Comparison of ENCODE assay signal across 14 mouse cellular contexts in the genomic region with DNA sequence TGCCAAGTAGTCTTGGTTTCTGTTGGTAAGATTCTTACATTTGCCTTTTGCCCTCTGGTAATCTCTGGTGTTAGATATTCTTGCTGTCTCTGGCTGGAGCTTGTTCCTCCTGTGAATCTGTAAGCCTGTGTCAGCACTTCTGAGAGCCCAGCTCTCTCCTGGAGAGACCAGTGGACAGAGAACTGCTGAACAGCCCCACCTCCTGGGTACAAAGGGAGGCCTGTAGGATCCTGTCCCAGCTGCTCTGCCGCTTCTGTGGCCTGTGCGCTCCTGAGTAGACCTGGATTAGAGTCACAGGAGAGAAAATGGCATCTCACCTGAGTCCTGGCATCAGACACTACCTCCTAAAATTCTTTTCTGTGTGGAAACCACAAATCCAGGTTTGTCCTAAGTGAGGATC. TPM values are rescaled to one million over a fixed set of nuclear protein-coding genes. Genes with fewer than 3 reads are reported as not detected.
"Had no signal": no experiment of that assay in that cellular context is flagged by ENCODE, and none has a peak within 500 bp of the region (broad histone marks: within the 10 kb centered on the region; RNA-seq: fewer than 3 reads in every experiment).

No protein-coding gene starts in this region.

- H3K4me1 ChIP-seq: hindbrain, embryonic 15.5 days; limb, embryonic 12.5 days; liver, embryonic 15.5 days; midbrain, embryonic 13.5 days; neural tube, embryonic 15.5 days had no signal

- H3K27me3 ChIP-seq: hindbrain, embryonic 15.5 days; limb, embryonic 12.5 days; liver, embryonic 15.5 days; midbrain, embryonic 13.5 days; neural tube, embryonic 15.5 days had no signal

- H3K27ac ChIP-seq: hindbrain, embryonic 15.5 days; limb, embryonic 12.5 days; liver, embryonic 15.5 days; midbrain, embryonic 13.5 days; neural tube, embryonic 15.5 days had no signal

- H3K4me3 ChIP-seq: hindbrain, embryonic 15.5 days; limb, embryonic 12.5 days; liver, embryonic 15.5 days; midbrain, embryonic 13.5 days; myocyte; neural tube, embryonic 15.5 days had no signal

- H3K9me3 ChIP-seq: hindbrain, embryonic 15.5 days; limb, embryonic 12.5 days; liver, embryonic 15.5 days; midbrain, embryonic 13.5 days; neural tube, embryonic 15.5 days had no signal

- H3K36me3 ChIP-seq: hindbrain, embryonic 15.5 days; limb, embryonic 12.5 days; liver, embryonic 15.5 days; midbrain, embryonic 13.5 days; neural tube, embryonic 15.5 days had no signal

- DNase-seq: lung, adult 2 months; lung, postnatal 36 days; right cerebral cortex, adult 18-20 months; right cerebral cortex, postnatal 25 days; thymus, adult 18-20 months had no signal

- H3K4me2 ChIP-seq: hindbrain, embryonic 15.5 days; limb, embryonic 12.5 days; liver, embryonic 15.5 days; midbrain, embryonic 13.5 days; neural tube, embryonic 15.5 days had no signal

- ATAC-seq: inflammation-experienced regulatory T-cells, adult 6 months; lung, postnatal 0 days; midbrain, embryonic 13.5 days had no signal

- H3K9ac ChIP-seq: hindbrain, embryonic 15.5 days; limb, embryonic 12.5 days; liver, embryonic 15.5 days; midbrain, embryonic 13.5 days; neural tube, embryonic 15.5 days had no signal

RNA-seq across cellular contexts. Expression of a gene that starts 37.4 kb away (rescaled TPM):
- total RNA-seq: layer of hippocampus, adult 18-20 months had no signal
- polyA plus RNA-seq: hindbrain, embryonic 15.5 days; limb, embryonic 12.5 days; lung, postnatal 0 days; midbrain, embryonic 13.5 days; myocyte had no signal
